Mouse (Mus musculus) B cell, adult (primary cell): Measurements from ENCODE around the gene Sds. TPM values are rescaled to one million over a fixed set of nuclear protein-coding genes. Genes with fewer than 3 reads are reported as not detected.

Experiments used
- total RNA-seq: library from RNA; stranded (reverse); gene quantifications from 4 replicates; pipeline ENCODE4 v1.2.4, GENCODE M21; 2023; ENCODE audit not compliant: inconsistent age

The Sds gene
- not detected in 4 replicates for total RNA-seq

DNA sequence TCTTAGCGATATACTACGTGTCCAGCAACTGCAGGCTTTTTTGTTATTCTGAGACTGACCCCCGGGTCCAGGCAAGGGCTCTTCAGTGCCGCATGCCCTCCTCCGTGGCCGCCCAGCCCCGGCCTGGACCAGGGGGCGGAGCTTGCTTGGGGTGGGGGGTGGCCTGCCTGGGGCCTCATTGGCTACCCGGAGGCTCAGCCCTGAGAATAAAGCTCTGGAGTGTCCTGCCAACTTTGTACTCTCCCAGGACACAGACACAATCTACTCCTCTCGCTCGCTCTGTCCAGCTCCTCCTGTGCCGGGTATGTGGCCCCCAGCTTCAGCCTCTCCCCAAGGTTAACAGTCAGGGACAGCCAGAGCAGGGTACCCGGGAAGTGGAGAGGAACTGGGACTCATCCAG, at the start of gene Sds:
Gene Sds (plus strand): TSS at position 231 of the 400 bp plus-strand sequence.

DNA sequence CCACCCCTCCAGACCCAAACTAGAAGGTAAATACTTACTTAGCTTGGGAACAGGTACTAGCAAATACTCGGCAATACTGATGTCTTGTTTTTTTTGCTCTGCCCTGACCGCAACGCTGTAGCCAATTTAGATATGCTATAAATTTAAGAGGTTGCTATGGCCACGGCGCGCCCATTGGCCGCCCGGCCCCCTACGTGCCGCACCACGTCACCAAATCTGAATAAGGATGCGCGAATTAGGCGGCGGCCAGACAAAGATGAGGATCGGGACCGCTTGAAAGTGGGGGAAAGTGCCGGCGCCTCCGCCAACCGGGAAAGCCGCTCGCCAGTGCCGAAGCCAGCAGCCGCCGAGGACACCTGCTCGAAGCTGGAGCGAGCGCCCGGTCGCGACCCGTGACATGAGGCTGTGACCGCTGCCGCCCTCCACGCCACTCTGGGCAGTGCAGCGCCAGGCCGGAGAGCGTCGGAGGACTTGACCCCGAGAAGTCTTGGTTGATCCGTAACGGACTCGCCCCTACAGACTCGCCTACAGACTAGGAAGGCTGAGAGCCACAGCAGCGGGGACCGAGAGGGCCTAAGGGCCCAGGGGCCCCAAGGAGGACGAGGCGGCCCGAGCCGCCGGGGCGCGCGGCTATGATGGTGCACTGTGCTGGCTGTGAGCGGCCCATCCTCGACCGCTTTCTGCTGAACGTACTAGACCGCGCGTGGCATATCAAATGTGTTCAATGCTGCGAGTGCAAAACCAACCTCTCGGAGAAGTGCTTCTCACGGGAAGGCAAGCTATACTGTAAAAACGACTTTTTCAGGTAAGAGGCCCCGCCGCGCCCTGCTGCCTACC, 44.5 kb upstream of the Sds start, which contains the start of gene Lhx5:
Gene Lhx5 (plus strand): TSS at position 51 of the 837 bp plus-strand sequence.

DNA sequence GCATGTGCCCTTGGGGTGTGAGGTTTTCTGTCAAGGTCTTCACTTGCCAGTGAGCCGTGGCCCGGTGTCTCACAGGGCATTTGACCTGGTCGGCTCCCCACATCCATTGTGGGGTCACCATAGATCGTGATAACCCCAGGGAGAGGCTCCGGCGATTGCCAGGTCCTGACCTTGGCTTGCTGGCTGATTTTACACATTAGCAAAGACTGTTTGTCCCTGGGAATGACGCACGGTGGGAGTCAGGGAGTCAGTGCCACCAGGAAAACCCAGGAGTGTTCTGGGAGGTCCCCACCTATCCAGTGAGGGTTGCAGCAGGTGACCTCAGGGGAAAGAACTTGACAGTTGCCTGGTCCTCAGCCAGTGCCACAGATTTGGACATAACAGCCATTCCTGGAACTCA, 3.6 kb upstream of the Sds start, which contains the start of gene Sdsl:
Gene Sdsl (minus strand): TSS at position 41 of the 400 bp plus-strand sequence.

DNA sequence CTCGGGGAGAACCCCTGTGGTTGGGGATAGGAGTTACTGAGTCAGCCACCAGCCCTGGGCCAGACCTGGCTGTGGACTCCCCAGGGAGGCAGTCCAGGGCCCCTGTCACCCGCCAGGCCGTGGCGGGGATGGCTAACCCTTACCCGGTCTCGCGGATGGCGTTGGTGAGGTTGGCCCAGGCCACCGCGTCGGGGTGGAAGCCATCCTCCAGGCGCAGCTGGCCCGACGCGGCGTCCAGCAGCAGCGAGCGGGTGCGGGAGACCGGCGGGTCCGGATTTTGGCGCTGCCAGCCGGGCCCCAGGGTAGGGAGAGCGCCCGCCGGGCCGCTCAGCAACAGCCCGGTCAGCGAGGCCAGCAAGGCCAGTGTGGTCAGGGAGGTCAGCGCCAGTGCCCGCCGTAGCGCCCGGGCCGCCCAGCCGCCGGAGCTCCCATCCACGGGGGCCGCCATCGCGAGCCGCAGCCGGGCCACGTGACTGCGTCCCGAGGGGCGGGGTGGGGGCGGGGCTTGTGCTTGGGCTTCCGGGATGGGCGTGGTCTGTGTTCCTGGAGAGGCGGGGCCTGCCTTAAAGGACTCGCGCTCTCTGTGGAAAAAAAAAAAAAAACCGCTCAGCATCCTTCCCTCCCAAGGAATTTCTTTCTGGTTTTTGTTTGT, 26.9 kb downstream of the Sds start, which contains the start of gene Plbd2:
Gene Plbd2 (minus strand): TSS at position 482 of the 652 bp plus-strand sequence.

DNA sequence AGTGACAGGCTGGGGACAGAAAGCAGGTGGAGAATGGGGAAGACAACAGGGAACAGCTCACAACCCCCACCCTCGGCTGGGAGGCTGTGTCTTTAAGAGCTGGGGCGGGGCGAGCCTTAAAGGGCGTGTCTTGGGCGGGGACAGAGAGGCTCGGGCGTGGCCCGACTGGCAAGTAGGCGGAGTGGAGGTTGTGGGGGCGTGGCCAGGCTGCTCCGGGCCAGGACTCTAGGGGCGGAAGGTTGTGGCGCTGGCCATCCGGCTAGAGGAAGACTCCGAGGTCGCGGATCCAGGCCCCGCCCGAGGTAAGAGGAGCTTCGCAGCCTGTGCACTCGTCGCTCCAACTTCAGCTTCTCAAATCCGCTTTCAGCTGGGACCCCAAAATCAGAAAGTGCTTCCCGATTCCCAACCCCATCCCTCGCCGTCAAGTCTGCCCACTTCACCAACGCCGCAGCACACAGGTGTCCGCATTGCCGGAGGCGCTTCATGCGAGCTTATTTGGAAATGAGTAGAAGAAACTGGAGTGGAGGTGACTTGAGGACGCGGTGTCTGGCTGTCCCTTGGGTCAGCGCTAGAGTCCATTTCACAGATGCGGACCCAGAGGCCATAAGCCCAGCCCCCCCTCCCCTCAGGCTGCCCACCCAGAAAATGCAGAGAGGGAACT, 34.8 kb downstream of the Sds start, which contains the start of gene Slc8b1:
Gene Slc8b1 (plus strand): TSS at position 187 of the 661 bp plus-strand sequence.

Other genes starting within 250 kb of the Sds start
- gene Lhx5, start 44.8 kb upstream of the Sds start, total RNA-seq: not detected in 4 replicates
- not detected in 4 replicates for gene Sdsl, start 3.7 kb upstream of the Sds start, total RNA-seq
- gene Plbd2, start 27.1 kb downstream of the Sds start, total RNA-seq: 32.0 to 33.9 TPM (median 33.2 TPM) in 4 replicates
- gene Slc8b1, start 34.6 kb downstream of the Sds start, total RNA-seq: 8.3 to 14.3 TPM (median 12.4 TPM) in 4 replicates
- 40.8 to 46.2 TPM (median 43.3 TPM) in 4 replicates for gene Tpcn1, start 112.1 kb downstream of the Sds start, total RNA-seq
- 0.54 TPM in 1 of 4 replicates, not detected in the others for gene Iqcd, start 112.5 kb downstream of the Sds start, total RNA-seq
- 3.3 to 4.4 TPM (median 4.0 TPM) in 4 replicates for gene Rita1, start 136.1 kb downstream of the Sds start, total RNA-seq
- gene Ddx54, start 136.2 kb downstream of the Sds start, total RNA-seq: 169 to 181 TPM (median 174 TPM) in 4 replicates
- gene Cfap73, start 157.7 kb downstream of the Sds start, total RNA-seq: not detected in 4 replicates
- 39.5 to 56.3 TPM (median 51.7 TPM) in 4 replicates for gene Rasal1, start 172.3 kb downstream of the Sds start, total RNA-seq
- 226 to 261 TPM (median 233 TPM) in 4 replicates for gene Dtx1, start 235.4 kb downstream of the Sds start, total RNA-seq